Mouse (Mus musculus): ENCODE results near the gene Grap. TPM values are rescaled to one million over a fixed set of nuclear protein-coding genes. Genes with fewer than 3 reads are reported as not detected.
"Not testable (repeated sequence)": the region's sequence is repeated elsewhere in the genome, so short reads cannot be mapped to it uniquely, and the experiment has no call there.

Gene Grap
- polyA plus RNA-seq (2017; shearing (Covaris generic)) = 100 to 1,000 TPM; 220 to 344 TPM

GRCm38 (mm10) chr11:61652686-61653447, at the start of gene Grap:
Gene Grap (plus strand): TSS chr11:61653265.
- peak; percentile 92 for ATAC-seq

GRCm38 (mm10) chr11:61608072-61608471, 45.0 kb upstream of the Grap start:
- ATAC-seq = no peak

- no peak for ATAC-seq
Measured at GRCm38 (mm10) chr11:61611197-61611596, 41.9 kb upstream of the Grap start.

- no peak for ATAC-seq
Measured at GRCm38 (mm10) chr11:61612116-61612635, 40.9 kb upstream of the Grap start.

GRCm38 (mm10) chr11:61614401-61614800, 38.7 kb upstream of the Grap start:
- ATAC-seq = no peak

- ATAC-seq = no peak
Measured at GRCm38 (mm10) chr11:61615686-61616522, 37.2 kb upstream of the Grap start.

GRCm38 (mm10) chr11:61616523-61617292, 36.4 kb upstream of the Grap start:
- no peak for ATAC-seq

GRCm38 (mm10) chr11:61617293-61617975, 35.6 kb upstream of the Grap start:
- ATAC-seq = no peak

- ATAC-seq = no peak
Measured at GRCm38 (mm10) chr11:61618131-61618530, 34.9 kb upstream of the Grap start.

- ATAC-seq = no peak
Measured at GRCm38 (mm10) chr11:61618571-61618970, 34.5 kb upstream of the Grap start.

- no peak for ATAC-seq
Measured at GRCm38 (mm10) chr11:61619356-61619755, 33.7 kb upstream of the Grap start.

GRCm38 (mm10) chr11:61619791-61620241, 33.2 kb upstream of the Grap start:
- no peak for ATAC-seq

- peak; percentile 58 for ATAC-seq
Measured at GRCm38 (mm10) chr11:61620254-61620670, 32.8 kb upstream of the Grap start.

GRCm38 (mm10) chr11:61620762-61621161, 32.3 kb upstream of the Grap start:
- no peak for ATAC-seq

- ATAC-seq = no peak
Measured at GRCm38 (mm10) chr11:61625136-61625535, 27.9 kb upstream of the Grap start.

- no peak for ATAC-seq
Measured at GRCm38 (mm10) chr11:61626509-61626908, 26.6 kb upstream of the Grap start.

- peak; percentile 56 for ATAC-seq
Measured at GRCm38 (mm10) chr11:61629621-61630020, 23.4 kb upstream of the Grap start.

- ATAC-seq = not testable (repeated sequence)
Measured at GRCm38 (mm10) chr11:61636309-61636708, 16.8 kb upstream of the Grap start.

GRCm38 (mm10) chr11:61637413-61637812, 15.7 kb upstream of the Grap start:
- no peak for ATAC-seq

- ATAC-seq = no peak
Measured at GRCm38 (mm10) chr11:61637856-61638255, 15.2 kb upstream of the Grap start.

GRCm38 (mm10) chr11:61638764-61639536, 14.1 kb upstream of the Grap start:
- ATAC-seq = peak; percentile 79
